Mouse (Mus musculus) stomach, embryonic 16.5 days (tissue): ENCODE measurements around the gene Kdm8. TPM values are rescaled to one million over a fixed set of nuclear protein-coding genes. Genes with fewer than 3 reads are reported as not detected.

Experiments used
- ATAC-seq: fragments of 200-750 bp; cut with Nextera tagmentation; 2 replicates; pipeline ENCODE4 v1.8.0; 2017; ENCODE audit warnings: moderate number of reproducible peaks, moderate TSS enrichment; ENCODE audit not compliant: insufficient read depth, low FRiP score
- H3K27ac ChIP-seq: fragments of 300-500 bp; sonication (generic); 2 replicates; pipeline ENCODE4 v1.5.1; 2014; ENCODE audit warnings: low read length
- H3K27me3 ChIP-seq: fragments of 300-500 bp; sonication (generic); 2 replicates; pipeline ENCODE4 v1.6.1; 2014; ENCODE audit warnings: low read length, control low read depth, mixed read lengths; ENCODE audit not compliant: control insufficient read depth, insufficient read depth
- H3K36me3 ChIP-seq: fragments of 300-500 bp; sonication (generic); 2 replicates; pipeline ENCODE4 v1.6.1; 2014; ENCODE audit warnings: low read length; ENCODE audit not compliant: control insufficient read depth, insufficient read depth
- H3K4me1 ChIP-seq: fragments of 300-500 bp; sonication (generic); 2 replicates; pipeline ENCODE4 v1.6.1; 2014; ENCODE audit warnings: low read length, control low read depth, mixed read lengths; ENCODE audit not compliant: control insufficient read depth, insufficient read depth
- H3K4me2 ChIP-seq: fragments of 300-500 bp; sonication (generic); 2 replicates; pipeline ENCODE4 v1.6.1; 2014; ENCODE audit warnings: low read depth, low read length, mixed read lengths
- H3K4me3 ChIP-seq: fragments of 300-500 bp; sonication (generic); replicated peaks from 2 replicates; pipeline ENCODE4 v1.5.1; 2014; ENCODE audit warnings: mild to moderate bottlenecking, low read length
- H3K9ac ChIP-seq: fragments of 300-500 bp; sonication (generic); 2 replicates; pipeline ENCODE4 v1.6.1; 2014; ENCODE audit warnings: low read length
- H3K9me3 ChIP-seq: fragments of 300-500 bp; sonication (generic); replicated peaks from 2 replicates; pipeline ENCODE4 v1.6.1; 2016; ENCODE audit warnings: low read length, control low read depth; ENCODE audit not compliant: control insufficient read depth
- WGBS: fragments of 180-500 bp; shearing (Covaris S2); extraction: QIAGEN DNeasy Blood & Tissue Kit; methylation state at CpG from one replicate; pipeline ENCODE4 v1.1.7; 2014; 5-methylcytosine and 5-hydroxymethylcytosine counted together
- polyA plus RNA-seq: library from polyadenylated mRNA; unstranded; fragments of >200 nt; fragmentation: Nextera tagmentation; extraction: Ambion mirVana; gene quantifications from 2 replicates; pipeline ENCODE4 v1.2.1, GENCODE M21; 2015

Gene Kdm8
- 8.2 and 8.7 TPM in 2 replicates for polyA plus RNA-seq

DNA sequence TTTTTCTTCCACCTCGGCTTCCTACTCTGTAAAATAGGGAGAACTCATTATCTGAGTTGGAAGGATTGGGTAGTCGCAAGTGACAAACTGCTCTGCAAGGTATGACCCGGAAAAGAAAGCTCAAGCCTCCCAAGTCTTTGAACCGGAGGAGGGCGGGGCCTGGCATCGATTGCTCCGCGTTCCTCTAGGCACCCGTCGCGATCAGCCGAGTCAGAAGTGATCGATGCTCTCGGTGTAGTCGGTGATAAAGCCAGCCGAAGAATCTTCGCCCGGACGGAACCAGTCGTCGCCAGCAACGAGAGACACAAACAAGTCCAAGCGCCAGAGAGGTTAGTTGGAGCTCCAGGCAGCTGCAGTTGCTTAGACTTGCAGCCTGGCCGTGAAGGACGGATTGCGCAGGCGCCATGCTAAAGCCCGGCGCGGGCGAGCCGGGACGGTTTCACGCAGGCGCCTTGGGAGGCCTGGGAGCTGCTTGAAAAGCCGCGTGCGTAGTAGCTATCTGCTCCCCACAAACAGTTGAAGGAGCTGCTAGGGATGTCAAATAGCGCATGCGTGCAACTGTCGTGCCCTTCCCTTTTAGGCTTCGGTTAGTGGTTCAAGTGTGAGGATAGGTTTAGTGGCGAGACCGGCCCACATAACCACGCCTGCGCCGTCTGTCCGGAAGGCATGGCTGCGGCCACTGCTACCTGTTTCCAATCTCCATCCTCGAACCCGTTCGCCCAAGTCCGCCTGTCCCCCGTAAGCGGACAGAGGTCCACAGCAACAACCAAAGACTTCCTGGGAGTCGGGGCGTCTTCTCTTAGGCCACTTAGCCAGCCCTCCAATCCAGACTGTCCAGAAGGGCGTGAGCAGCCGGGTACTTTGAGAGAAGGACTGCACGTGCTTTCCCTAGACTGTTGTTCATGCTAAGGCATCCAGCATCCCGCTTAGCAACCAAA is at the start of gene Kdm8:
Gene Kdm8 (plus strand): TSS at position 213 of the 938 bp plus-strand sequence.
- H3K36me3 ChIP-seq = no peaks in the 10 kb centered on the region
- WGBS = 1% methylated on average over 61 of the region's 61 CpGs
- H3K4me3 ChIP-seq = peak within 1 kb of the TSS; percentile 69
- H3K27ac ChIP-seq = peak within 1 kb of the TSS; percentile 98
- peak; percentile 95 for ATAC-seq
- no peaks in the 10 kb centered on the region for H3K27me3 ChIP-seq
- no peaks in the 10 kb centered on the region for H3K9me3 ChIP-seq
- H3K4me2 ChIP-seq = peak within 1 kb of the TSS; percentile 93
- peaks cover 15% of the 10 kb centered on the region for H3K4me1 ChIP-seq
- peak within 1 kb of the TSS; percentile 88 for H3K9ac ChIP-seq

DNA sequence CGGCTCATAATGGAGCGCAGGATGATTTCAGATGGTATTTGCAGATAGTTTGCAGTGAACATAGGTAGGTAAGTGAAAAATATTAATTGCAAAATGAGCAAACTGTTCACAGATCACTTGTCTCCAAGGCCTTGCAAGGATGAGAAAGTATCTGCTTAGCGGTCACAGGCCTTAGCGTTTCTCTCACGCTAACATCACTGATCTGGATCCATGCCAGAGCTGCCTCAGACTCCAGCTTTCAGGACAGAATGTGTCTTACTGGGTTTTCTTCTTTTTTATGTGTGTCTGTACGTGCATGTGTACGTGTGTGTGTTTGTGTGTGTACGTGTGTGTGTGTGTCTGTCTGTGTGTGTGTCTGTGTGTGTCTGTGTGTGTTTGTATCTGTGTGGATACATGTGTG is 46.4 kb upstream of the Kdm8 start:
- no peaks in the 10 kb centered on the region for H3K36me3 ChIP-seq
- H3K9me3 ChIP-seq = no peaks in the 10 kb centered on the region
- no peak overlapping the region for H3K9ac ChIP-seq
- 0 out of 2 replicates have a peak, but pooled peaks cover 2% of the 10 kb centered on the region for H3K4me1 ChIP-seq
- H3K27ac ChIP-seq = no peak overlapping the region
- no peak overlapping the region for H3K4me3 ChIP-seq
- no peak overlapping the region for H3K4me2 ChIP-seq
- no peak for ATAC-seq
- 73% methylated on average over 8 of the region's 8 CpGs for WGBS
- H3K27me3 ChIP-seq = no peaks in the 10 kb centered on the region

DNA sequence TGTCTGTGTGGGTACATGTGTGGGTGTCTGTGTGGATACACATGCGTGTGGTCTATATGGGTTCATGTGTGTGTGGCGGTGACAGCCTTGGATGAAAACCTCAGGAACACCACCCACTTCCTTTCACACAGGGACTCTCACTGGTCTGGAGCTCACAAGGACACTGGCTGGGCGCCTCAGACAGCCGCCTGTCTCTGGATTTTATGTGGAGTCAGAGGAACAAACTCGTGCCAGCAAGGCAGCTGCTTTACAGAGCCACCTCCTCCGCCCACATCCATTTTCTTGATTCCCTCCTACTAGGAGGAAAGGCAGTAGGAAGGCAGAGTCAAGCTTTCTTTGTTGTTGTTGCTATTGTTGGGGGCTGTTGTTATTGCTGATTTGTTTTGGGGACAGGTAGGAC is 45.8 kb upstream of the Kdm8 start:
- Histone ChIP-seq H3K36me3 (no peaks in the 10 kb centered on the region), H3K4me1 (no peaks in the 10 kb centered on the region), H3K27me3 (no peaks in the 10 kb centered on the region), H3K9ac (no peak overlapping the region), H3K4me2 (no peak overlapping the region), H3K27ac (no peak overlapping the region), H3K4me3 (no peak overlapping the region), H3K9me3 (no peaks in the 10 kb centered on the region)
- WGBS = 64% methylated on average over 6 of the region's 6 CpGs
- no peak for ATAC-seq

DNA sequence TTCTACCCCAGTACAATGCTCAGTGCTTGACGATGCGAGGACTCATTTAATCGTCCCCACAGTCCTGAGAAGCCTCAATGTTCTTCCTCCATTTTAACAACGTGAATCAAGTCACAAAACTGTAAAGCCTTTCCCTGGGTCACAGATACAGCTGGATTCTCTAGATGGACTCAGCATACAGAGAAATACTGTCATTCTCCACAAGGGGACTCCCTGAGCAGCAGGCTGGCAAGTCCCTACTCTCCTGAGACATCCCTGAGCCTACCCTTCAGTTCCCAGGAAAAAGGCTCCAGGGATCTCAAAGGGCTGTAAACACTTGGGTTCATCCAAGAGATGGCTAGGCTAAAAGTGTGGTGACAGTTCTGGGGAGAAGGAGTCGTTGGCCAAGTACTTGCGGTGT is 37.3 kb upstream of the Kdm8 start:
- H3K27me3 ChIP-seq = no peaks in the 10 kb centered on the region
- no peak overlapping the region for H3K4me3 ChIP-seq
- 64% methylated on average over 6 of the region's 6 CpGs for WGBS
- no peak overlapping the region for H3K9ac ChIP-seq
- no peaks in the 10 kb centered on the region for H3K4me1 ChIP-seq
- ATAC-seq = no peak
- H3K27ac ChIP-seq = no peak overlapping the region
- H3K36me3 ChIP-seq = no peaks in the 10 kb centered on the region
- no peaks in the 10 kb centered on the region for H3K9me3 ChIP-seq
- no peak overlapping the region for H3K4me2 ChIP-seq

DNA sequence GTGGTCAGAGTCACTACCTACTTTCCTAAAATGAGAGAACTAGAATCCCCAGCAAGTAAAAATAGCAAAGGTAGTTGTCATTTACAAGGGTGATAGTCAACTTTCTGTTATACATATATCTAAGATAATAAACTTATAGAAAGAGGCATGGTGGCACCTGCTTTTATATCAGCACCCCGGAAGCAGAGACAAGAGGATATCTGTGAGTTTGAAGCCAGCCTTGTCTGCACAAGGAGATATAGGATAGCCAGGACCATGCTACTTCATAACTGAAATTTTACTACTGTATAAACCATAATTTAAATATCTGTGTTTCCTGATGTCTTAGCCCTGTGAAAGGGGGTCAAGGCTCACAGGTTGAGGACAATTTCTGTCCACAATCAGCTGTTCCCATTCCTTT is 29.4 kb upstream of the Kdm8 start:
- Histone ChIP-seq H3K27ac (no peak overlapping the region), H3K4me2 (no peak overlapping the region), H3K4me1 (no peaks in the 10 kb centered on the region), H3K36me3 (no peaks in the 10 kb centered on the region), H3K27me3 (no peaks in the 10 kb centered on the region), H3K9ac (no peak overlapping the region), H3K9me3 (no peaks in the 10 kb centered on the region), H3K4me3 (no peak overlapping the region)
- ATAC-seq = no peak
- 91% methylated on average over 1 of the region's 1 CpGs for WGBS

DNA sequence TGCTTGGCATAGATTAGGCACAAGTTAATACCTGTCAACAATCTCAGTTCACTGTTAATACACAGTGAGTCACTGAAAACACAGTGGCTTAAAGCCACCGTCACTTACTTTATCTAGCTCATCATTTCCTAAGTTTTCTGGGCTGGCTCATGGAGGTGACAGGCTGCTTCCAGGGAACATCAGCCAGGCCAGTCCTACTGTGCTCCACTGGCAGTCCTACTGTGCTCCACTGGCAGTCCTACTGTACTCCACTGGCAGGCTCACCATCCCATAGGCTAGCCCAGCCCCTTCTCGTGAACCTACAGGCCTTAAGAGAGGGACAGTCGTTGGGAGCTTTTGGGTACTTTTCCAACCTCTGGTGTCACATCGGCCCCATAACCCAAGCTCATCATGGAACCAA is 28.7 kb upstream of the Kdm8 start:
- H3K9me3 ChIP-seq = no peaks in the 10 kb centered on the region
- no peak overlapping the region for H3K27ac ChIP-seq
- no peak for ATAC-seq
- no peaks in the 10 kb centered on the region for H3K4me1 ChIP-seq
- no peak overlapping the region for H3K4me3 ChIP-seq
- H3K9ac ChIP-seq = no peak overlapping the region
- no peaks in the 10 kb centered on the region for H3K27me3 ChIP-seq
- H3K36me3 ChIP-seq = no peaks in the 10 kb centered on the region
- no peak overlapping the region for H3K4me2 ChIP-seq
- WGBS = 84% methylated on average over 4 of the region's 4 CpGs

DNA sequence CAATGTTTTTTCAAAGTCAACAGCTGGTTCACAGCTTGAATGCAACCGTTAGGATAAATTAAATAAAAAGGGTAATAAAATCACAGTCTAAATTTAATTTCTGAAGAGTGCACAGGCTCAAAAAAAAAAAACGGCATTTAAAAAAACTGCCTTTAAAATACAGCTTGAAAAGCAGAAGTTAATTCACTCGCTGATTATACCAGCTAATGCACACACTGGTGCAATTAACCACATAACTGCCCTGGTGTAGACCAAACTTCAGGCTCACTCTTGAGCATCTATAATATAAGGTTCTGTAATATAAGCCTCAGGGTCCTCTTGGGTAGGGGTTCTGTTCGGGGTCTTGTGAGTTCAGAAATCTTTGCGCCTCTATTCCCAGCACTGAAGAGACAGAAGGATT is 27.7 kb upstream of the Kdm8 start:
- ATAC-seq = no peak
- Histone ChIP-seq H3K9me3 (no peaks in the 10 kb centered on the region), H3K36me3 (no peaks in the 10 kb centered on the region), H3K27me3 (no peaks in the 10 kb centered on the region), H3K4me2 (no peak overlapping the region), H3K27ac (no peak overlapping the region), H3K4me3 (no peak overlapping the region), H3K4me1 (no peaks in the 10 kb centered on the region), H3K9ac (no peak overlapping the region)
- WGBS = 71% methylated on average over 5 of the region's 5 CpGs

DNA sequence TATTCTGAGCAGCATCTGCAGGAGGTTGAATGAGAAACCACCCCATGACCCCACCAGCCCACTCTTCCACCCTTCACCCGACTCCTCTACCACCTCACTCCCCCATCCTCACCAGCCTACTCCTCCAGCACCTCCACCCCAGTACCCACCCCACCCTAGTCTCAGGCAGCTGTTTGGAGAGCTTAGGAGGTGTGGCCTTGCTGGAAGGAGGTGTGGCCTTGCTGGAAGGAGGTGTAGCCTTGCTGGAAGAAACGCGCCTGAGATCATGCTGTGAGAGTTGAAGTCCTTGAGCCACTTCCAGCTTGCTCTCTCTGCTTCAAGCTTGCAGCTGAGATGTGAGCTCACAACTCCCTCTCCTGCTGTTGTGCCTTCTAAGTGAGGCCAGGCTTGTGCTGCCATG is 26.1 kb upstream of the Kdm8 start:
- Histone ChIP-seq H3K4me1 (no peaks in the 10 kb centered on the region), H3K27ac (no peak overlapping the region), H3K9me3 (no peaks in the 10 kb centered on the region), H3K4me2 (no peak overlapping the region), H3K27me3 (no peaks in the 10 kb centered on the region), H3K36me3 (no peaks in the 10 kb centered on the region), H3K4me3 (no peak overlapping the region), H3K9ac (no peak overlapping the region)
- peak; percentile 40; the same call in 1 of the 2 replicates for ATAC-seq
- WGBS = 29% methylated on average over 3 of the region's 3 CpGs

DNA sequence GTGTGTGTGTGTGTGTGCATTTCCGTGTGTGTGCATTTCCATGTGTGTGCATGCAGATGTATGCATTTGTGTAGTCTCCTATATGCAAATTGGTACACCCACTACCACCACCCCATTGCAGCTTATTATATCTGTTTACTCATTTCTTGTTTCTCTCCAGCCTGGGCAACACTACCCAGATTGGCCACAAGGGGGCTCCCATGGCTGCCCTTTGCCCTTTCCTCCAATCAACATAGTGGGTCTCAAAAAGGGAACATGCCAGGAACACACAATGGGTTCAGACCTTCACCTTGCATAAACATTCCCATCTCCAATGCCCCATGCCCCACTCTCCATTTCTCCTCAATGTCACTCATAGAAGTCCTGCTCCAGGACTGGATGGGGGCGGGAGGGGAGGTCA is 24.3 kb upstream of the Kdm8 start:
- no peaks in the 10 kb centered on the region for H3K9me3 ChIP-seq
- no peak for ATAC-seq
- no peaks in the 10 kb centered on the region for H3K27me3 ChIP-seq
- no peaks in the 10 kb centered on the region for H3K36me3 ChIP-seq
- WGBS = 65% methylated on average over 2 of the region's 2 CpGs
- H3K9ac ChIP-seq = no peak overlapping the region
- H3K4me2 ChIP-seq = no peak overlapping the region
- no peaks in the 10 kb centered on the region for H3K4me1 ChIP-seq
- no peak overlapping the region for H3K4me3 ChIP-seq
- H3K27ac ChIP-seq = no peak overlapping the region
